Mouse (Mus musculus): ENCODE results near the gene Dtx4. TPM values are rescaled to one million over a fixed set of nuclear protein-coding genes. Genes with fewer than 3 reads are reported as not detected.
"Not testable (repeated sequence)": the region's sequence is repeated elsewhere in the genome, so short reads cannot be mapped to it uniquely, and the experiment has no call there.

Dtx4 gene
- polyA plus RNA-seq (2012; ENCODE audit: insufficient read depth, insufficient read length, low replicate concordance, missing spikeins) = not detected in 2 replicates

DNA sequence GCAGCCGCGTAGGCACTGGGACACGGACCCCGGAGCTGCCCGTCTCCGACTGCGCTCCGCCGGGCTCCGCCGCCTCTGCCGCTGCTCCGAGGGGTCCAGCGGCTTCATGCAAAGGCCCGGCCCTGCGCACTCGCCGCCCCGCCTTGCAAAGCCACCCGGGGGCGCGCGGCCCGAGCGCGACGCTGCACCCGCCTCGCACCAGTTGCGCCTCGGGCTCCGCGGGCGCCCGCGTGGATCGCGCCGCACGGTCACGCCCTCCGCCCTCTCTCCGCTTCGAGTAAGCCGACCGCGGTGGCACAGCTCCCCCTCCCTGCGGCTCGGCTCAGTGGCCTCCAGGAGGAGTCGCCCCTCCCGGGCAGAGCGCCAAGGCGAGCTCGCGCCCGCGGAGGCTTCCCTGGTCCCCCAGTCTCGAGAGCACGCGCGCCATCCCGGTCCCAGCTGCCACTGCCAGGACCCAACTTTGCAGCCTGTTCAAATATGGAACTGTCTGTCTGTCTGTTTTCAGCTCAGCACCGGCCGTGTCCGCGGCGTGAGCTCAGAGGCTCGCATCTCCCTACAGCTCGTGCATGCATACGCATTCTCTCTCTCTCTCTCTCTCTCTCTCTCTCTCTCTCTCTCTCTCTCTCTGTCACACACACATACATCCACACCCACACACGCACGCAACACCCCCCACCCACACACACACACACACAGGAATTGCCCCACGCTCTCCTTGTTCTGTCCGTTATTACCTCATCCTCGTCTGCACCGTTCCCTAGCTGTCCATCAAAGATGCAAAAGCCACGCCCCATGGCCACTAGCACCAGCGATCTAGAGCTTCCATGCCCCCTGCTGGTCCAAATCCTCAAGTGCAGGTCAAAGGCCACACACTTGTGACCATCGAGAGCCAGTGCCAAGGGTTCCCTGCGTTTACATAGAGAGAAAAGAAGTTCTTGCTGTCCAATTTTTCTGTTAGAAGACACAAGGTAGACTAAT, at the start of gene Dtx4:
TSS of gene Dtx4 (minus strand) at position 85 of the 978 bp plus-strand sequence.
- whole genome bisulfite sequencing = under 1% methylated on average over 80 of the region's 80 CpGs
- Histone ChIP-seq H3K27ac (ENCODE audit: insufficient read depth, low read depth, low read length) (peak within 1 kb of the TSS; percentile 64), H3K4me3 (ENCODE audit: insufficient read depth, low read depth, low read length) (peak within 1 kb of the TSS; percentile 69), H3K4me1 (ENCODE audit: control insufficient read depth, insufficient read depth, low read length) (peaks cover 8% of the 10 kb centered on the region)
- TF ChIP-seq POLR2A (IDR thresholded peaks at IDR 0.05; ENCODE audit: insufficient read depth, low read depth, low read length) = 0 out of 2 replicates have a peak, but pooled peaks have one; percentile 18
- peak; percentile 90 for TF ChIP-seq CTCF (IDR thresholded peaks at IDR 0.05; ENCODE audit: insufficient read depth, low read depth, low read length)

- WGBS = 65% methylated on average over 5 of the region's 5 CpGs
- Histone ChIP-seq H3K4me3 (ENCODE audit: insufficient read depth, low read depth, low read length) (no peak overlapping the region), H3K27ac (ENCODE audit: insufficient read depth, low read depth, low read length) (no peak overlapping the region), H3K4me1 (ENCODE audit: control insufficient read depth, insufficient read depth, low read length) (no peaks in the 10 kb centered on the region)
- no peak for TF ChIP-seq CTCF (IDR thresholded peaks at IDR 0.05; ENCODE audit: insufficient read depth, low read depth, low read length)
- no peak for TF ChIP-seq POLR2A (IDR thresholded peaks at IDR 0.05; ENCODE audit: insufficient read depth, low read depth, low read length)
Measured at GRCm38 (mm10) chr19:12550005-12550942, 49.0 kb upstream of the Dtx4 start.

- TF ChIP-seq POLR2A (IDR thresholded peaks at IDR 0.05; ENCODE audit: insufficient read depth, low read depth, low read length) (no peak), CTCF (IDR thresholded peaks at IDR 0.05; ENCODE audit: insufficient read depth, low read depth, low read length) (no peak)
- 75% methylated on average over 5 of the region's 5 CpGs for WGBS
- H3K27ac ChIP-seq (ENCODE audit: insufficient read depth, low read depth, low read length) = no peak overlapping the region
- H3K4me3 ChIP-seq (ENCODE audit: insufficient read depth, low read depth, low read length) = no peak overlapping the region
- H3K4me1 ChIP-seq (ENCODE audit: control insufficient read depth, insufficient read depth, low read length) = no peaks in the 10 kb centered on the region
Measured at GRCm38 (mm10) chr19:12549166-12549565, 47.9 kb upstream of the Dtx4 start.

GRCm38 (mm10) chr19:12545440-12545839, 44.2 kb upstream of the Dtx4 start, which contains the start of gene Fam111a:
TSS of gene Fam111a (plus strand) at chr19:12545740.
- H3K4me1 ChIP-seq (ENCODE audit: control insufficient read depth, insufficient read depth, low read length); H3K4me3 ChIP-seq (ENCODE audit: insufficient read depth, low read depth, low read length); H3K27ac ChIP-seq (ENCODE audit: insufficient read depth, low read depth, low read length): not testable (repeated sequence)
- 96% methylated on average over 11 of the region's 11 CpGs for WGBS

- no peak for TF ChIP-seq CTCF (IDR thresholded peaks at IDR 0.05; ENCODE audit: insufficient read depth, low read depth, low read length)
- TF ChIP-seq POLR2A (IDR thresholded peaks at IDR 0.05; ENCODE audit: insufficient read depth, low read depth, low read length) = no peak
- Histone ChIP-seq H3K4me1 (ENCODE audit: control insufficient read depth, insufficient read depth, low read length) (no peaks in the 10 kb centered on the region), H3K4me3 (ENCODE audit: insufficient read depth, low read depth, low read length) (no peak overlapping the region), H3K27ac (ENCODE audit: insufficient read depth, low read depth, low read length) (no peak overlapping the region)
- WGBS = 46% methylated on average over 2 of the region's 2 CpGs
Measured at GRCm38 (mm10) chr19:12541644-12542043, 40.4 kb upstream of the Dtx4 start.

- H3K4me1 ChIP-seq (ENCODE audit: control insufficient read depth, insufficient read depth, low read length) = no peaks in the 10 kb centered on the region
- WGBS = 72% methylated on average over 3 of the region's 3 CpGs
- H3K4me3 ChIP-seq (ENCODE audit: insufficient read depth, low read depth, low read length) = no peak overlapping the region
- no peak overlapping the region for H3K27ac ChIP-seq (ENCODE audit: insufficient read depth, low read depth, low read length)
- TF ChIP-seq CTCF (IDR thresholded peaks at IDR 0.05; ENCODE audit: insufficient read depth, low read depth, low read length) (no peak), POLR2A (IDR thresholded peaks at IDR 0.05; ENCODE audit: insufficient read depth, low read depth, low read length) (no peak)
Measured at GRCm38 (mm10) chr19:12540727-12541126, 39.5 kb upstream of the Dtx4 start.

GRCm38 (mm10) chr19:12539975-12540374, 38.7 kb upstream of the Dtx4 start:
- TF ChIP-seq CTCF (IDR thresholded peaks at IDR 0.05; ENCODE audit: insufficient read depth, low read depth, low read length) (no peak), POLR2A (IDR thresholded peaks at IDR 0.05; ENCODE audit: insufficient read depth, low read depth, low read length) (no peak)
- WGBS = 95% methylated on average over 1 of the region's 1 CpGs

DNA sequence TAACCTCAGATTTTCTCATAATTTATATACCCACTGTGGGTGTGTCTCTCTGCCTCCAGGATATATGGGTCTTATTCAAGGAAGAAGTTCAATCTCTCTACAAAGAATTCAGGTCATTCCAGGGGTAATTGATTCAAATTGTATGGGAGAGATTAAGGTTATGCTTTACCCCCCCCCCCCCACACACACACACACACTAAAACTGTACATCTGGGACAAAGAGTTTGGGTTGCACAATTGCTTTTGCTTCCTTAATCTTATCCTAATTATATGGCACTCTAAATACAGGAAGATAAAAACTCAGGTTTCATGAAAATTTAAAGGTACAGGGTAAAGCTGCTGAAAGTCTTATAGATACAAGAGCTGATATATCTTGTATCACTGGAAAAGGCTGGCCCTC, 35.9 kb upstream of the Dtx4 start:
- Histone ChIP-seq H3K27ac (ENCODE audit: insufficient read depth, low read depth, low read length) (no peak overlapping the region), H3K4me1 (ENCODE audit: control insufficient read depth, insufficient read depth, low read length) (no peaks in the 10 kb centered on the region), H3K4me3 (ENCODE audit: insufficient read depth, low read depth, low read length) (no peak overlapping the region)
- TF ChIP-seq CTCF (IDR thresholded peaks at IDR 0.05; ENCODE audit: insufficient read depth, low read depth, low read length) = no peak
- TF ChIP-seq POLR2A (IDR thresholded peaks at IDR 0.05; ENCODE audit: insufficient read depth, low read depth, low read length) = no peak

More at GRCm38 (mm10) chr19:12539975-12540374, 38.7 kb upstream of the Dtx4 start:
- Histone ChIP-seq H3K27ac (ENCODE audit: insufficient read depth, low read depth, low read length) (no peak overlapping the region), H3K4me1 (ENCODE audit: control insufficient read depth, insufficient read depth, low read length) (no peaks in the 10 kb centered on the region), H3K4me3 (ENCODE audit: insufficient read depth, low read depth, low read length) (no peak overlapping the region)

Measured in olfactory bulb, adult 2 months (tissue).